Mouse (Mus musculus) thymus, postnatal 0 days (tissue): ENCODE measurements around the gene Cpz. TPM values are rescaled to one million over a fixed set of nuclear protein-coding genes. Genes with fewer than 3 reads are reported as not detected.

Source experiments
- polyA plus RNA-seq: library from polyadenylated mRNA; unstranded; fragments of >200 nt; fragmentation: Nextera tagmentation; extraction: Ambion mirVana; gene quantifications from 2 replicates; pipeline ENCODE4 v1.2.1, GENCODE M21; 2015

Gene Cpz
- polyA plus RNA-seq, 1 experiment from 2014 or later = 0.60 TPM

Other genes with a start within 250 kb of the Cpz start
- gene Adra2c, start 247.4 kb downstream of the Cpz start, polyA plus RNA-seq = 0.09 and 0.24 TPM in 2 replicates
- gene Hmx1, start 136.6 kb downstream of the Cpz start, polyA plus RNA-seq = 0.14 TPM in 1 of 2 replicates, not detected in the other
- 6.0 TPM in 2 replicates for gene Trmt44, start 49.4 kb upstream of the Cpz start, polyA plus RNA-seq
- gene Acox3, start 57.3 kb upstream of the Cpz start, polyA plus RNA-seq = 15.2 TPM in 2 replicates
- 8.9 and 10.4 TPM in 2 replicates for gene Htra3, start 154.1 kb upstream of the Cpz start, polyA plus RNA-seq
- gene Sh3tc1, start 214.3 kb upstream of the Cpz start, polyA plus RNA-seq = 2.1 and 2.2 TPM in 2 replicates
- 0.74 and 0.91 TPM in 2 replicates for gene Ablim2, start 232.2 kb upstream of the Cpz start, polyA plus RNA-seq